Mouse (Mus musculus): Measurements from ENCODE around the gene A430078G23Rik.

GRCm38 (mm10) chr8:3411901-3412301, 58.7 kb downstream of the A430078G23Rik start:
- no peak for TF ChIP-seq CTCF (IDR thresholded peaks at IDR 0.05; ENCODE audit: low read depth)
- peak; percentile 77 for TF ChIP-seq EP300 (IDR thresholded peaks at IDR 0.05; ENCODE audit: low read depth)
